Comparison of ENCODE assay signal across 23 mouse cellular contexts in the genomic region with DNA sequence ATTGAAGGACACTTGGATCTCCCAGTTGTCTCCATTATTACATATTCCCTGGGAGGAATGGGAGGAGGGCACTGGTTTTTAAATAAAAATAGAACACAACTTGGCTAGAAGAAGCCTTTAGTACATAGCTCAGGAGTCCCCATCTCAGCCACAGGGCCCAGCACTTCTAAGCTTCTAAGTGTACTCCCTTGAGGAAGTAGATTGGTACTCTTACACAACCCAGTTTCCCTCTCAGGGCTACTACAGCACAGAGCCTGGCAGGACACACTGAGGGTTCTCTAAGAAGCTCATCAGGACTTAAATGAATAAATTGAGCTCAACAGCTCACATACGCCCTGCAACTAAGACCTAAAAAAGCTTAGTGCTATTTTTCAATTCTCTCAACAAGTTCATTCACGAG.
DNase-seq lines count a peak whose midpoint lies in the region; ATAC-seq and TF ChIP-seq lines count a peak whose summit lies in the region.
"Had no signal": no experiment of that assay in that cellular context is flagged by ENCODE, and none has a peak within 500 bp of the region (broad histone marks: within the 10 kb centered on the region; RNA-seq: fewer than 3 reads in every experiment).

No protein-coding gene starts in this region.

- H3K79me2 ChIP-seq in macrophage (ENCODE audit: inconsistent target), result peaks cover 92% of the 10 kb centered on the region

- H3K9ac ChIP-seq in lung, postnatal 0 days (replicated peaks; ENCODE audit: low read depth), result no peak overlapping the region
- H3K9ac ChIP-seq: heart, embryonic 12.5 days; hindbrain, embryonic 12.5 days; liver, embryonic 15.5 days; lung, embryonic 15.5 days had no signal

- no peak overlapping the region for H3K4me3 ChIP-seq in lung, postnatal 0 days (ENCODE audit: low read depth, low read length)
- H3K4me3 ChIP-seq in macrophage (ENCODE audit: inconsistent target), result no peak overlapping the region
- H3K4me3 ChIP-seq: heart, embryonic 12.5 days; hindbrain, embryonic 12.5 days; left cerebral cortex, adult 2 months; liver, embryonic 15.5 days; lung, embryonic 15.5 days; midbrain, embryonic 10.5 days had no signal

- no peak for ATAC-seq in lung, postnatal 0 days
- ATAC-seq: forebrain, embryonic 14.5 days; intestine, postnatal 0 days; midbrain, embryonic 16.5 days had no signal

- no peak for TF ChIP-seq EP300 in lung, postnatal 0 days (IDR thresholded peaks at IDR 0.05)

- DNase-seq in lung, postnatal 0 days (ENCODE audit: low spot score), result peak; percentile 27
- DNase-seq in lung, postnatal 14 days, result no peak
- DNase-seq in brain, adult 2 months (ENCODE audit: low read depth, low spot score), result peak; percentile 35
- peak; percentile 4 for DNase-seq in skeletal muscle tissue, adult 2 months (ENCODE audit: low read depth, low spot score)
- DNase-seq in spleen, adult 12 weeks (ENCODE audit: low spot score), result no peak
- no peak for DNase-seq in kidney, adult 18-20 months
- DNase-seq: adrenal gland, postnatal 14 days; cerebellum, adult 11-12 months; cerebellum, postnatal 14 days; heart, postnatal 10 days; kidney, postnatal 4 days; right cerebral cortex, postnatal 14 days; thymus, postnatal 14 days had no signal

- H3K4me1 ChIP-seq in lung, postnatal 0 days (ENCODE audit: insufficient read depth, low read depth, low read length), result no peaks in the 10 kb centered on the region
- H3K4me1 ChIP-seq: heart, embryonic 12.5 days; hindbrain, embryonic 12.5 days; liver, embryonic 15.5 days; lung, embryonic 15.5 days; midbrain, embryonic 10.5 days had no signal

- H3K36me3 ChIP-seq in lung, postnatal 0 days (ENCODE audit: insufficient read depth, low read length), result no peaks in the 10 kb centered on the region
- H3K36me3 ChIP-seq in macrophage (ENCODE audit: inconsistent target), result no peaks in the 10 kb centered on the region
- H3K36me3 ChIP-seq: heart, embryonic 12.5 days; hindbrain, embryonic 12.5 days; liver, embryonic 15.5 days; lung, embryonic 15.5 days; midbrain, embryonic 10.5 days had no signal

- H3K9me3 ChIP-seq in lung, postnatal 0 days (ENCODE audit: low read length), result no peaks in the 10 kb centered on the region
- H3K9me3 ChIP-seq: heart, embryonic 12.5 days; hindbrain, embryonic 12.5 days; liver, embryonic 15.5 days; lung, embryonic 15.5 days; midbrain, embryonic 10.5 days had no signal

- H3K4me2 ChIP-seq in lung, postnatal 0 days (replicated peaks; ENCODE audit: low read depth, low read length), result no peak overlapping the region
- H3K4me2 ChIP-seq: heart, embryonic 12.5 days; hindbrain, embryonic 12.5 days; liver, embryonic 15.5 days; lung, embryonic 15.5 days had no signal

- no peak for TF ChIP-seq CTCF in lung, postnatal 0 days (IDR thresholded peaks at IDR 0.05)

- no peak overlapping the region for H3K27ac ChIP-seq in lung, postnatal 0 days (ENCODE audit: low read length)
- peak overlapping the region; percentile 36 for H3K27ac ChIP-seq in macrophage
- H3K27ac ChIP-seq: hindbrain, embryonic 12.5 days; left cerebral cortex, adult 2 months; liver, embryonic 15.5 days; lung, embryonic 15.5 days; midbrain, embryonic 10.5 days had no signal

- WGBS in lung, postnatal 0 days, result 73% methylated on average over 2 of the region's 2 CpGs
- WGBS in macrophage (ENCODE audit: missing documents), result 56% methylated on average over 2 of the region's 2 CpGs

- H3K27me3 ChIP-seq in lung, postnatal 0 days (replicated peaks; ENCODE audit: insufficient read depth, low read length), result no peaks in the 10 kb centered on the region
- H3K27me3 ChIP-seq: heart, embryonic 12.5 days; hindbrain, embryonic 12.5 days; liver, embryonic 15.5 days; lung, embryonic 15.5 days had no signal

Comparison
In these comparisons a context has a peak if more than half of its experiments do, and no peak if none do; other contexts are left out.
1. DNase-seq: peak in lung, postnatal 0 days (single experiment), brain, adult 2 months (single experiment) and skeletal muscle tissue, adult 2 months (single experiment); none in lung, postnatal 14 days (single experiment), spleen, adult 12 weeks (single experiment) and kidney, adult 18-20 months (single experiment).